Mouse (Mus musculus) R1 (cell line): ENCODE measurements around the gene Gldc.

Source experiments
- DNase-seq: peaks from one replicate; pipeline ENCODE4 v3.0.0-alpha.2; 2018; ENCODE audit warnings: low read depth, low spot score

Gene Gldc

DNA sequence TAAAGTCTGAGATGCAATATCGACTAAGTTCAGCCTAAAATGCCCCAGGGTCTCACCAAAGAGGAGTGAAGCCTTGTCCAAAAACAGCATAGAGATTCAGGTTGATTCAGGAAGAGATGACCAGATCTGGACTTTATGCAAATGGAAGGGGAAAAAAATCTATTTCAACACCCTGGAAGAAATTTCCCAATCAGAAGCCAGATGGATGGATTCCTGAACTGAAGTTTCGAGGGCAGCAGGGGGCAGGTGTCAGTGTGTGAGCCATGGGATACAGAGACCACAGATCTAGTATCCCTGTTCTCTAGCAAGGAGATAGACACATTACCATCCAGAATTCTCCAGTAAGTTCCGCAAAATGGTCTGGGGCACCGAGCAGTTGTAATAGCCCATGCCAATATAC lies 17.0 kb downstream of the Gldc start:
- DNase-seq = no peak

- peak; percentile 22 for DNase-seq
Observed at GRCm38 (mm10) chr19:30157031-30157687, 18.1 kb downstream of the Gldc start.

DNA sequence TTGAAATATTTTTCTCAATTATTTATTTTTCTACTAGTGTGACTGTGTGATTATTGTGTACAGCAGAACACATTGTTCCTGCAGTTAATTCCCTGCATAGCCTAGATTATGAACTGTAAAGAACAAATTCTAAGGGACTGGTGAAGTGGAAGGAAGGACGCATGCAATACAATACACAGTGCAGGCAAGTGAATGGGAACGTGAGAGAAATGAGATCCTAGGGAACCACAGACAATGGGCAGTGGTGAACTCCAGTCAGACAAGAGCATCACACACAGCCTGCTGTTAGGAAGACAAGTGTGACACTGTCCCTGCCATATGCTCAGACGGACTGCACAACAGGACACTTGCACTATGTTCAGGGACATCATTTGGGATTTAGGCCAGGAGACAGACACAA lies 21.5 kb downstream of the Gldc start:
- DNase-seq = no peak

DNA sequence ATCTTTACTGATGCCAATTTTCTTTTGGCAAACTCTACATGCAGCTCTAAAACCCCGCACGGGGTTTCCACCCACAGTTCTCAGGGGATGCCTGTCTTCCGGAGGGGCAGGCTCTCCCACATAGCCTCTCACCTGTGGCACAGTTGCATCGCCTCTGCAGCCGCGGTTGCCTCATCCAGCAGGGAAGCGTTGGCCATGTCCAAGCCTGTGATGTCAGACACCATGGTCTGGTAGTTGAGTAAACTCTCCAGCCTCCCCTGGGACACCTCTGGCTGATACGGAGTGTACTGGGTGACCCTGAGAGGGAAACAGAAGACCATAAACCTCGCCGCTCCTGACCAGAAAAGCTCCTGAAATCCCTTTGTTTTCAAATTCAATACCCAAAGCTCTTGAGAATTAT lies 23.9 kb downstream of the Gldc start:
- DNase-seq = no peak

DNA sequence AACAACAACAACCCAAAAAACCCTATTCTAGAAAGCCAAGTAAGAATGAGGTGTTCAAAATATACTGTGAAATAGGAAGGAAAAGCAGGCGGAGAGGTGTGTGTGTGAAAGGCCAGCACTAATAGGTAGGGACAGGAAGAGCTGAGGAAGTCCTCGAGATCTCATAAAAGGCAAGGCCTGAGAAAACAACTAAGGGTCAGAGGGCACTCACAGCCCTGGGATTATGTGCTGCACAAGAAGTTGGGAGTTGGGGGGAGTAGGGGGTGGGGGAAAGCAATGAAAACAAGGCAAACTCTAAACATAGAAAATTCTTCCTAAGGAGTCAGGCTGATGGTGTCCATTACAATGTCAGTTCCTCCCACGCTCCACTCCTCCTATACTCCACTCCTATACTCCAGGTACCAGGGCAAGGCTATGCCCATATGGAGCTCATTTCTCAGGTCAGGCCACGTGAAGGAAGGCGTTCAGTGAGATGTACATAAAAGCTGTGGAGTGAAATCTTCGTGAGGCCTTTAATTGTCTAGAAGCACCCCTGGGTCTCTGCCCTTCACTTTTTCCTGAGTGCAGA lies 25.9 kb downstream of the Gldc start:
- no peak for DNase-seq

DNA sequence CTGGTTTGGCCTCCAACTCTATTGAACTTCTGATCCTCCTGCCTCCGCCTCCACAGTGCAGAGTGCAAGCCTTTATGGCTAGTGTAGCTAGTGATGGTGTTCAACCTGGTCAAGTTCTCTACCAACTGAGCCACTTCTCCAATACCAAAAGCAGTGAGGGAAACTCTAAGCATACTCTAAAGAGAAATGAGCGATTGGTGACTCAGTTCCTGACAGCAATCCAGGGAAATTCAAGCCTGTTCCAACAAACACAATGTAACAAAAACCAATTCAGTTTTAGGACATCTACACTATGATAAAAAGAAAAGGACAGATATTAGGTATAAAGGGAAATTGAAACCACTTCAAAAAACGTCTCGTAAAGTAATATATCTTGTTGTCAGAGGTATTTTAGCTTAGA lies 27.9 kb downstream of the Gldc start:
- DNase-seq = no peak

DNA sequence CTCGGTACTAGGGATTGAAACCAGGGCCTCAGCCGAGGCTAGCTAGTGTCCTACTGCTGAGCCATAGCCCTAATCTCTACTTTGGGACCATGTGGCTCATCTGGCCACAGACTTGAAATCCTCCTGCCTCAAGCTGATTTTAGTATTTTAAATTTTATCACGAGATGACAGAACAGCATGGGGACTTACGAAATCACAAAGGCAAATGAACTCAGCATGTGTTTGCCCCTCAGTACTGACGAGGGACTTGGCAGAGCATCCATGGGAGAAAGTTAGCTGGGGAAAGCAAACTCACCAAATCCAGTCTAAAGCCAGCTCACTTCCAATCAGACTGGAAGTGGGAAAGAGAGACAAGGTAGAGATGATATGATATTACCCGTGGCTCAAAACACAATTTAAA lies 28.5 kb downstream of the Gldc start:
- DNase-seq = no peak

GRCm38 (mm10) chr19:30145106-30145505 lies 30.1 kb downstream of the Gldc start:
- DNase-seq = peak; percentile 37

DNA sequence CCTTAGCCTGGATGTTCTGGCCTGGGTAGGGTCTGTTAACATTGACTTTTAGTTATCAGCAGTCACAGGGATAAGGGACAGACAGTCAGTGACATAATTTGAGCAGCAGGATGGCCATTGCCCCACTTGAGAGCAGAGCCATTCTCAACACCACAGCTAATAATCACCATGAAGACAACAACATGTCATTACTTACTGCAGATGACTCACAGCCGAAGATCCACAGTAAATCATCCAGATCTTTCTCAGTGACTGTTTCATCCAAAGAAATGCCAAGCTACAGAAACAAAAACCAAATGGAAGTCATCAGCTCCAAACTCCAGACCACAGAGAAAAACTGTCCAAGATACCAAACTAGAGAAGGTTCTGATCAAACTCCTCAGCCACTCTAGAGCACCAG lies 38.9 kb downstream of the Gldc start:
- DNase-seq = no peak

DNA sequence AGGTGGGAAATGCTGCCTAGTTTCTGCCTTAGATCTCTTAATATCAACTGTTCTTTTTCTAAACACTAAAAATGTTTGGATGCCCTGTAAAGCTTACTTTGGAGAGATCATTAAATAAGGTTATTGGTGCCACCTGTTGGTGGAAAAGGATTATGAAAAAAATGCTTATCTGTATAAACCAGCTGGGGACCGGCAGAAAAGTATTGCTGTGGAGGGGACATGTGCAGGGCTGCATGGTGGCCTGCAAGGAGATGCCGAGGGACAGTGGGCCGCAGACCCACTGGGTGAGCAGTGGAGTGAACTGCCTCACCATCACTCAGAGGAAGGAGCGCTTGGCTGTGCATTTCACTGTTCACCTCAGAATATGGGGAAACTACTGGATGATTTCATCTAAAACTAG lies 47.1 kb downstream of the Gldc start:
- DNase-seq = peak; percentile 23

GRCm38 (mm10) chr19:30125670-30126059 lies 49.6 kb downstream of the Gldc start:
- no peak for DNase-seq

GRCm38 (mm10) chr19:30124999-30125669 lies 50.1 kb downstream of the Gldc start:
- DNase-seq = no peak

DNA sequence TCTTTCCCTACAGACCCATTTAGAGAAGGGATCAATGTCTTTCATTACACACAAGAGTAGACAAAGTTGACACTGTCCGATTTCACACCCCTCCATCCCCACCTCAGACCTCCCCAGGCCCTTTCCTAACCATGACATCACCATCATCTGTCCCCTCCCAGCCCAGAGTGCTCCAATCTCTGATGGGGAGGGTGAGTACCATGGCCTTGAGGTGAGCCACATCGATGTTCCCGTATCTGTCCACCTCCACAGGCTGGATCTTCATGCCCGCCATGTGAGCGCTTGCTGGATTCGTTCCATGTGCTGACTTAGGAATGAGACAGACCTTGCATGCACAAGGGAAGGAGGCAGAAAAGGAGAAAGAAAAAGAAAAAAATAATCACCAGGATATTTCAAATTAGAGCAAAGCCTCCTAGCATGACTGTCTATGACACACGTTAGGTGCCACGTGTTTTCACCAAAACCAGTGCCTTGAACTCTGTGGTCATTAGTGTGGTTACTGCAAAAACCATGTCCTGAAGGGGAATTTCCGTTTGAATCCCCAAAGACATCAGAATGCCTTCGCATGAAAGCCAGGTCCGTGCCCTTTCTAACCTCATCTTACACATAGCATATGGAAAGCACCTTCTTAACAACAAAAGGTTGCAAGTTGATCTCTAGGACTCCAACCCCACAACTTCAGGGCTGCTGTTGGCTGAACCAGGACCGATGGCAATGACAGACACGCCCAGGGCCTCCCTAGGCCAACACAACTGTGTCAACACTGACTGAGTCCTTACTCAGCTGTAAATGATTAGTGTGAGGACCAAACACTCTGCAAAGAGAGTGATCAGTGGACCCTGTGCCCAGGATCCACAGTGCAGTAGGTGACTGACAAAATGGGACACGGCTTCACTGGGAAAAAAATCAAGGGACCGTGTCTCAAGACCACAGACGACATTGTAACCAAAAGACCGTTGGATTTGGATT lies 56.6 kb downstream of the Gldc start:
- DNase-seq = no peak

GRCm38 (mm10) chr19:30117775-30118174 lies 57.5 kb downstream of the Gldc start:
- DNase-seq = peak; percentile 30

DNA sequence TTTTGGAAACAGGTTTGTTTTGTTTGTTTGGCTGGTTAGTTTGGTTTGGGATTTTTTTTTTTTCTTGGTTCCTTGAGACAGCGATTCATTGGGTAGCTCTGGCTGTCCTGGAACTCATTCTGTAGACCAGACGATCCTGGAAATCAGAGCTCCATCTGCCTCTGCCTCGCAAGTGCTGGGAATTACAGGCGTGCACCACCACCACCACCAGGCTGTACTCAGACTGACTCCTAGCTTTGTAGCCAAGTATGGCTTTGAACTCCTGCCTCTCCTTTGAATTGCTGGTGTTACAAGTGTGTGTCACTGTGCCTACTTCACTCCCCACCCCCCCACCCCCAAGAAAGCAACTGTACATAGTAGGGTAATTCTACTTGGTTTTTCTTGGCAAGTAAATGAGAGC lies 58.0 kb downstream of the Gldc start:
- no peak for DNase-seq

GRCm38 (mm10) chr19:30115606-30116005 lies 59.6 kb downstream of the Gldc start:
- DNase-seq = peak; percentile 72

- DNase-seq = peak; percentile 86
Observed at GRCm38 (mm10) chr19:30114919-30115441, 60.2 kb downstream of the Gldc start.

DNA sequence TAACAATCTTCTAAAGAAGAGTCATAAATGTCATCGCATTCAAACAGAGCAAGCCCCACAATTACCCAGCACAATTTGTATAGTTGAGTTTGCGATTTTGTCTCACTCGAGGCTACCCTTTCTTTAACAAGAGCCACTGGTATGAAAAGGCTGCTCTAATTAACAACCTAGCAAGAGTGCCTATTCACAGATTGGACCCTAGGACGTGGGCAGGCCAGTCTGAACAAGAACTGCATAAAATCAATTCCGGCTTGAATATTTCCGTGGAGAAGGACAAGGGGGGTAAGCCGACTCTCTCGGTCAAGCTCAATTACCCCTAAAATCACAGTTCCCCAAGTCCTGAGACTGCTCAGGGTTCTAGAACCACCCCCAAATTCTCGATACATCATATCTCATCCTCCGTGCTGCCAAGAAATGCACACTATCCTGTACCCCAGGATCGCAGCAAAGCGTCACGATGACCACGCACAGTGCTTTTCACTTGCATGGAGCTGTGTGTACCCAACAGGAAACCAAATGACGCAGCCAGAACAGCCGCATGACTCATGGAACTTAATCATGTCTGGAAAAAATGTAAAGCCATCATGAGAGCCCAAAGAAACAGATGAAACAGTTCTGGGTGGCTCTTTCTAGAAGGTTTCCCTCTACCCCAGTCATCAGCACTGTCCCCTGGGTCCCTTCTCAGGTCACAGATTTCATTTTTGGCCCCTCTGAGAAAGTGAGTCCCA lies 62.1 kb downstream of the Gldc start:
- DNase-seq = no peak

GRCm38 (mm10) chr19:30111421-30111820 lies 63.8 kb downstream of the Gldc start:
- DNase-seq = no peak

GRCm38 (mm10) chr19:30109122-30109521 lies 66.1 kb downstream of the Gldc start:
- no peak for DNase-seq

DNA sequence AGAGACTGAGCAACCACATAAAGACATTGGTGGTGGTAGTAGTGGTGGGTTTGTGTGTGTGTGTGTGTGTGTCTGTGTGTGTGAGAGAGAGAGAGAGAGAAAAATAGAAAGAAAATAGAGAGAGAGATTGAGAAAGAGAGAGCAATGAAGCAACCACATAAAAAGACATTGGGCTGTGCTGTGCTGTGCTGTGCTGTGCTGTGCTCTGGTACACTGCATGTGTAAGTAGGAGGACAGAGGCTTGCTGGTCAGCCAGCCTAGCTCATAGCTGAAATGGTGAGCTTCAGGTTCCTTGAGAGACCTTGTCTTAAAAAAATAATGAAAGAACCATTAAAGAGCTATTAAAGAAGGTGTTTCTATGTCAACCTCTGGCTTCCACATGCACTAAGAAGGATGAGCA lies 66.6 kb downstream of the Gldc start:
- no peak for DNase-seq
